Mouse (Mus musculus): ENCODE data around the gene Arhgap25.

- TF ChIP-seq CTCF (IDR thresholded peaks at IDR 0.05; ENCODE audit: extremely low read depth, insufficient read length, insufficient replicate concordance, low read depth, low read length) = no peak
- TF ChIP-seq POLR2A (IDR thresholded peaks at IDR 0.05; ENCODE audit: low read depth, low read length) = no peak
Measured at GRCm38 (mm10) chr6:87500696-87501095, 32.4 kb downstream of the Arhgap25 start.
